18 mouse cellular contexts compared by ENCODE assay signal in the genomic region with DNA sequence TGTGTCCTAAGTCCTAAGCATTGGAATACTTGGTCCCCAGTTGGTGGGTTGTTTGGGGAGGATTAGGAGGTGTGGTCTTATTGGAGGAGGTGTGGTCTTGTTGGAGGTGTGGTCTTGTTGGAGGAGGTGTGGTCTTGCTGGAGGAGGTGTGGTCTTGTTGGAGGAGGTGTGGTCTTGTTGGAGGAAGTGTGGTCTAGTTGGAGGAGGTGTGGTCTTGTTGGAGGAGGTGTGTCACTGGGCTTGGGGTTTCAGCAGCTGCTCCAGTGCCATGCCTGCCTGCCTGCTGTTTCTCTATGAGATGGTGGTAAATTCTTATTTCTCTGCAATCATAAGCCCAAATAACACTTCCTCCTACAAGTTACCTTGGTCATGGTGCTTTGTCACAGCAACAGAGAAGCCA. TPM values are rescaled to one million over a fixed set of nuclear protein-coding genes. Genes with fewer than 3 reads are reported as not detected.
A peak's percentile ranks its signal among the peaks of the same experiment; 100 is the strongest.
DNase-seq lines count a peak whose midpoint lies in the region; ATAC-seq lines count a peak whose summit lies in the region.
"Had no signal": no experiment of that assay in that cellular context is flagged by ENCODE, and none has a peak within 500 bp of the region (broad histone marks: within the 10 kb centered on the region; RNA-seq: fewer than 3 reads in every experiment).

No protein-coding gene starts in this region.

- no peak overlapping the region for H3K4me2 ChIP-seq in forebrain, embryonic 11.5 days (ENCODE audit: low read depth, low read length, severe bottlenecking)
- no peak overlapping the region for H3K4me2 ChIP-seq in forebrain, embryonic 15.5 days (replicated peaks)
- no peak overlapping the region for H3K4me2 ChIP-seq in kidney, embryonic 16.5 days (replicated peaks; ENCODE audit: low read depth, low read length)
- H3K4me2 ChIP-seq: hindbrain, embryonic 12.5 days; limb, embryonic 15.5 days; lung, embryonic 14.5 days; midbrain, embryonic 15.5 days had no signal

- no peaks in the 10 kb centered on the region for H3K27me3 ChIP-seq in forebrain, embryonic 11.5 days (ENCODE audit: control insufficient read depth, insufficient read depth, low read length)
- H3K27me3 ChIP-seq in forebrain, embryonic 15.5 days: no peaks in the 10 kb centered on the region
- H3K27me3 ChIP-seq in kidney, embryonic 16.5 days (ENCODE audit: insufficient read depth, low read length): no peaks in the 10 kb centered on the region
- H3K27me3 ChIP-seq: hindbrain, embryonic 12.5 days; limb, embryonic 15.5 days; midbrain, embryonic 15.5 days had no signal

- H3K9ac ChIP-seq in forebrain, embryonic 11.5 days (ENCODE audit: low read length): no peak overlapping the region
- H3K9ac ChIP-seq in forebrain, embryonic 15.5 days (replicated peaks): no peak overlapping the region
- H3K9ac ChIP-seq in kidney, embryonic 16.5 days (replicated peaks; ENCODE audit: low read length): no peak overlapping the region
- H3K9ac ChIP-seq: hindbrain, embryonic 12.5 days; limb, embryonic 15.5 days; lung, embryonic 14.5 days; midbrain, embryonic 15.5 days had no signal

- no peaks in the 10 kb centered on the region for H3K4me1 ChIP-seq in forebrain, embryonic 11.5 days (replicated peaks; ENCODE audit: control insufficient read depth, insufficient read depth, low read length)
- no peaks in the 10 kb centered on the region for H3K4me1 ChIP-seq in forebrain, embryonic 15.5 days
- no peaks in the 10 kb centered on the region for H3K4me1 ChIP-seq in kidney, embryonic 16.5 days (ENCODE audit: insufficient read depth, low read length)
- H3K4me1 ChIP-seq: hindbrain, embryonic 12.5 days; limb, embryonic 15.5 days; midbrain, embryonic 15.5 days had no signal

- no peak for ATAC-seq in forebrain, embryonic 11.5 days (replicated peaks; ENCODE audit: low FRiP score)
- ATAC-seq in forebrain, embryonic 15.5 days (replicated peaks): no peak
- peak; percentile 58 for ATAC-seq in common myeloid progenitor, adult 5-6 weeks (replicated peaks; ENCODE audit: low read depth, poor library complexity, severe bottlenecking)
- ATAC-seq in kidney, embryonic 16.5 days (ENCODE audit: low FRiP score, low TSS enrichment): no peak
- ATAC-seq: midbrain, embryonic 15.5 days had no signal

- no peaks in the 10 kb centered on the region for H3K9me3 ChIP-seq in forebrain, embryonic 11.5 days (ENCODE audit: control insufficient read depth, low read length)
- no peaks in the 10 kb centered on the region for H3K9me3 ChIP-seq in forebrain, embryonic 15.5 days
- H3K9me3 ChIP-seq in kidney, embryonic 16.5 days (ENCODE audit: low read length): peaks cover 4% of the 10 kb centered on the region; the same call in 1 of the 2 replicates
- H3K9me3 ChIP-seq: hindbrain, embryonic 12.5 days; limb, embryonic 15.5 days; midbrain, embryonic 15.5 days had no signal

- no peaks in the 10 kb centered on the region for H3K36me3 ChIP-seq in forebrain, embryonic 11.5 days (ENCODE audit: control insufficient read depth, insufficient read depth, low read length)
- no peaks in the 10 kb centered on the region for H3K36me3 ChIP-seq in forebrain, embryonic 15.5 days
- H3K36me3 ChIP-seq in kidney, embryonic 16.5 days (ENCODE audit: insufficient read depth, low read length): peaks cover 34% of the 10 kb centered on the region
- H3K36me3 ChIP-seq: hindbrain, embryonic 12.5 days; midbrain, embryonic 15.5 days had no signal

- DNase-seq in forebrain, embryonic 11.5 days (ENCODE audit: low spot score): peak; percentile 43
- DNase-seq in CD4-positive, CD25-positive, alpha-beta regulatory T cell, adult 2 months (ENCODE audit: low read depth, low spot score): peak; percentile 45
- DNase-seq in natural killer cell, adult 2 months (ENCODE audit: low spot score in 2 of 2): peak; percentile 21 to 36
- no peak for DNase-seq in frontal cortex, postnatal 25 days (ENCODE audit: low spot score in 2 of 2)
- no peak for DNase-seq in left cerebral cortex, adult 11 months (ENCODE audit: low spot score)
- DNase-seq: cerebellum, adult 9-10 months; gastrocnemius, postnatal 14 days; kidney, postnatal 25 days; layer of hippocampus, adult 9-11 months; lung, embryonic 14.5 days had no signal

- H3K4me3 ChIP-seq in forebrain, embryonic 11.5 days (ENCODE audit: low read depth, low read length): no peak overlapping the region
- H3K4me3 ChIP-seq in forebrain, embryonic 15.5 days: no peak overlapping the region
- no peak overlapping the region for H3K4me3 ChIP-seq in kidney, embryonic 16.5 days (ENCODE audit: low read length)
- H3K4me3 ChIP-seq: hindbrain, embryonic 12.5 days; limb, embryonic 15.5 days; midbrain, embryonic 15.5 days had no signal

- H3K27ac ChIP-seq in forebrain, embryonic 11.5 days (ENCODE audit: low read depth, low read length): no peak overlapping the region
- no peak overlapping the region for H3K27ac ChIP-seq in forebrain, embryonic 15.5 days (replicated peaks)
- no peak overlapping the region for H3K27ac ChIP-seq in kidney, embryonic 16.5 days (ENCODE audit: low read length)
- H3K27ac ChIP-seq: hindbrain, embryonic 12.5 days; limb, embryonic 15.5 days; midbrain, embryonic 15.5 days; stomach, postnatal 0 days had no signal

RNA-seq across cellular contexts. Expression of a gene that starts 21.9 kb away (rescaled TPM):
- polyA plus RNA-seq in forebrain, embryonic 11.5 days (2014; fragmentation: Nextera tagmentation; extraction: Ambion mirVana): 0.92 and 1.6 TPM in 2 replicates
- polyA plus RNA-seq in forebrain, embryonic 15.5 days (2015; fragmentation: Nextera tagmentation; extraction: Ambion mirVana): 0.96 and 3.1 TPM in 2 replicates
- total RNA-seq in common myeloid progenitor, adult 5-6 weeks (2017): not detected in 2 replicates
- polyA plus RNA-seq in kidney, embryonic 16.5 days (2015; fragmentation: Nextera tagmentation; extraction: Ambion mirVana): 0.55 TPM in 2 replicates
- polyA plus RNA-seq: C2C12 had no signal

Comparison
In these comparisons a context has a peak if more than half of its experiments do, and no peak if none do; other contexts are left out.
1. DNase-seq: peak in forebrain, embryonic 11.5 days (single experiment), CD4-positive, CD25-positive, alpha-beta regulatory T cell, adult 2 months (single experiment) and natural killer cell, adult 2 months (2 of 2); none in frontal cortex, postnatal 25 days (0 of 2) and left cerebral cortex, adult 11 months (single experiment).